Mouse (Mus musculus) lung, postnatal 4 days (tissue): ENCODE measurements around the gene Vezf1.

Experiments used
- DNase-seq, 2 experiments: peaks; one replicate each; pipeline ENCODE4 v3.0.0; 2021

The Vezf1 gene

GRCm38 (mm10) chr11:88126306-88126793, 58.3 kb downstream of the Vezf1 start:
- no peak for DNase-seq

- no peak for DNase-seq
Measured at GRCm38 (mm10) chr11:88128461-88128860, 60.4 kb downstream of the Vezf1 start.

- no peak for DNase-seq
Measured at GRCm38 (mm10) chr11:88129281-88129680, 61.2 kb downstream of the Vezf1 start.

GRCm38 (mm10) chr11:88129935-88130334, 61.9 kb downstream of the Vezf1 start:
- DNase-seq: no peak

GRCm38 (mm10) chr11:88131847-88132246, 63.8 kb downstream of the Vezf1 start:
- DNase-seq: peak; percentile 67 to 73
